Mouse (Mus musculus): ENCODE data around the gene Faf2. TPM values are rescaled to one million over a fixed set of nuclear protein-coding genes. Genes with fewer than 3 reads are reported as not detected.

The Faf2 gene
- polyA plus RNA-seq, 1 experiment from 2014 or later: 86.6 TPM

DNA sequence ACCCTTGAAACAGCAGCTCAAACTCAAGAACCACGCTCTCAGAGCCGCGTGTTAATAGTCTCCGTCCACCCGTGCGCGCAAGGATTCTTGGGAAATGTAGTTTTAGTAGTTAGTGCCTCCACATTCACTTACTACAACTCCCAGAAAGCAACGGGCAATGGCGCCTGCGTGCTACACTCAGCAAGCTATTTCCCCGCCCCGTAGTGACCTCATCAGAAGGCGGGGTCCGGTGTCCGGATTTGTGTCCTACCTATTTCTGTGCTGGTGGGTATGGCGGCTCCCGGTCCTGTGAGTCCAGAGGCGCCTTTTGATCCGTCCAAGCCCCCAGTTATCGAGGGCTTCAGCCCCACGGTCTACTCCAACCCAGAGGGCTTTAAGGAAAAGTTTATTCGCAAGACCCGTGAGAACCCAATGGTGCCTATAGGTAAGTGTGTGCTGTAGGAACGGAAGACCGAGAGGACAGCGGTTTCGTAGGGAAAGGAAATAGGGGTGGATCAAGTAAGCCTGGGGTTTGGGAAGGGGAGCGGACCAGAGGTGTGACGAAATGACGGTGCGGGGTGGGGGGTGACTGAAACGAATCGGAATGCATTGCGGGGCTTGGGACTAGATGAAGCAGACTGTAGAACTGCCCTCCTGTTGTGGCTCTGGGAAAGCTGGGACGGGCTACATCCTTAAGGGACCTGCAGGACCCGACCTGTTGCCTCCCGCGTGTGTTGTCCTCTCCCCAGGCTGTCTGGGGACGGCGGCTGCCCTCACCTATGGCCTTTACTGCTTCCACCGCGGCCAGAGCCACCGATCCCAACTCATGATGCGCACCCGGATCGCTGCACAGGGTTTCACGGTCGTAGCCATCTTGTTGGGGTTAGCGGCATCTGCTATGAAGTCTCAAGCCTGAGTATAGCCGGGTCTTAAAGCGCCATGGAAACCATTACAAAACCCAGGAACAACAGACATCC, 31.3 kb upstream of the Faf2 start, which contains the start of the genes Nop16 and Higd2a:
Nop16 (minus strand) TSS at position 95 of the 956 bp plus-strand sequence.
Higd2a (plus strand) TSS at position 212 of the 956 bp plus-strand sequence.
- H3K4me3 ChIP-seq: peak within 1 kb of the TSS; percentile 78
- ATAC-seq (ENCODE audit: insufficient number of reproducible peaks, insufficient read depth, low FRiP score, low TSS enrichment): peak; percentile 95
- H3K9me3 ChIP-seq: no peaks in the 10 kb centered on the region
- H3K9ac ChIP-seq: peak within 1 kb of the TSS; percentile 80
- H3K4me1 ChIP-seq: peaks cover 10% of the 10 kb centered on the region
- H3K4me2 ChIP-seq (replicated peaks): peak within 1 kb of the TSS; percentile 68
- H3K27me3 ChIP-seq: no peaks in the 10 kb centered on the region
- under 1% methylated on average over 51 of the region's 51 CpGs for WGBS
- H3K27ac ChIP-seq: peak within 1 kb of the TSS; percentile 82
- H3K36me3 ChIP-seq: peaks cover 17% of the 10 kb centered on the region

DNA sequence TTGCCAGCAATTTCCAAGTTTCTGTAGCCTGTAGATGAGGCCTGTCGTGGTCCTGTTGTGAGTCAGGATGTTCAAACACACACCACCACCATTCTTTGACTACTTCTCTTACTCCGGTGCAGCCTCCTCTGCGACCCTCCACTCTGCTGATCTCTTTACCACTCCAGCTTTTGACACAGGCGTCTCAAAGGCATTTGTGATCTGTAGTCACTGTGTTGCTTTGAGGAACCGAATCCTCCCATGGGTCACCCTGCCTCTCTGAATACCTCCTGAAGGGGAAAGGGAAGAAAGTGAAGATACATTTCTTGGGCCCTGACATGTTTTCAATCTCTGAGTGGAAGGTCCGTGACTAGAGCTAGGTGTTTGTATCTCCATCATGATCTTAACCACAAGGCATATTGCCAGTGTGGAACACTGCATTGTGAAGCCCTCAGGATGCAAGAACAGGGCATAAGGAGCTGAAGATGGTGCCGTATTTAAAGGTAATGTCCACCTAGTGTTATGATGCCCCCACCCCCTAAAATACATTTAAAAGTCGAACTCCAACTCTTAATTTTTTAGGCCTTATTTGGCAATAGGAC, 29.7 kb upstream of the Faf2 start:
- Histone ChIP-seq H3K4me2 (replicated peaks) (peak overlapping the region; percentile 68), H3K4me1 (peaks cover 10% of the 10 kb centered on the region), H3K36me3 (peaks cover 7% of the 10 kb centered on the region), H3K27ac (no peak overlapping the region), H3K9me3 (no peaks in the 10 kb centered on the region), H3K4me3 (no peak overlapping the region), H3K9ac (no peak overlapping the region), H3K27me3 (no peaks in the 10 kb centered on the region)
- no peak for ATAC-seq (ENCODE audit: insufficient number of reproducible peaks, insufficient read depth, low FRiP score, low TSS enrichment)
- WGBS: 91% methylated on average over 8 of the region's 8 CpGs

DNA sequence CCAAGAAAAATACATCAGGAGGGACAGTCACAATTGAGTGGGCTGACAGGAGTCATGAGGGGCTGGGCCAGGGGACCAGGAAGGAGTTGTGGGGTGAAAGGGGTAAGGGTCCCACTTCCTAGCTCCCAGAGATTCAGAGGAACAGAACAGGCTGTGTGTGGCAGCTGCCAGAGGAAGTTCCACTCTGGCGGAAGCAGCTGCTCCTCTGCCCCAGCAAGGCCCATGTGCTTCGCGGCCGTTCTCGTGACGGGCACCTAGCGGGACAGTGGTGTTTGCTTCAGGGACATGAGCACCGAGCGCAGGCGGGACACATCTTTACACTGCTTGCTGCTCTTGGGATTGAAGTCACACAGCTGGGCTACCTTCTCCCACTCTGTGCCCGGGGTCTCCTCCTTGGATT, 28.0 kb upstream of the Faf2 start:
- WGBS: 91% methylated on average over 11 of the region's 11 CpGs
- ATAC-seq (ENCODE audit: insufficient number of reproducible peaks, insufficient read depth, low FRiP score, low TSS enrichment): no peak
- Histone ChIP-seq H3K27me3 (no peaks in the 10 kb centered on the region), H3K4me3 (no peak overlapping the region), H3K27ac (no peak overlapping the region), H3K4me2 (replicated peaks) (no peak overlapping the region), H3K36me3 (0 out of 2 replicates have a peak, but pooled peaks cover 5% of the 10 kb centered on the region), H3K4me1 (peaks cover 10% of the 10 kb centered on the region), H3K9me3 (no peaks in the 10 kb centered on the region), H3K9ac (no peak overlapping the region)

DNA sequence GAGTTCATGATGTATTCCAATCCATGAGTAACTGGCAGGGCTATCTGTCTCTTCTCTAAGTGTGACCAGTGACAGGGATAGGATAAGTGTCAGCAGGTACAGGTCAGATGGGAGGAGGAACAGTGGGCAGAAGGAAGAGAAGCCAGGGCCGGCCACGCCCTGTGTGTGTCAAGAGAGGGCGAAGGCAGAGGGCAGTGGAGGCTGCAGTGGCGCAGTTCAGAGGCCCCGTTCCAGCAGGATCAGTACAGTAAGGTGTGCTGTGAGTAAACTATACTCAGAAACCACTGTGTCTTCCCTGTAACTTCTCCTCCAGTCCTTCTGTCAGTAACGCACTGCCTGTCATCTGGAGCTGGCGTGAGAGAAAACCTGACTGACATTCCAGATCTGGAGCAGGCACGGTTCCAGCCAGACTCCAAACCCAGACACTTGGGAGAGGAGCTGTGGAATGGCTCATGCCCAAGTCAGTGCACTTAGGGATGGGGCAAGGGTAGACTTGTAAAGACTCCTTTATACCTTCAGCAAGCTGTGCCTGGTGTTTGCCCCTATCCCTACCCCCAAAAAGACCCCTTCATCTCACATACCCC, 25.4 kb upstream of the Faf2 start:
- no peak for ATAC-seq (ENCODE audit: insufficient number of reproducible peaks, insufficient read depth, low FRiP score, low TSS enrichment)
- H3K4me3 ChIP-seq: no peak overlapping the region
- no peaks in the 10 kb centered on the region for H3K9me3 ChIP-seq
- 80% methylated on average over 8 of the region's 8 CpGs for WGBS
- H3K9ac ChIP-seq: 0 out of 2 replicates have a peak overlapping the region, but pooled peaks have one; percentile 27
- no peaks in the 10 kb centered on the region for H3K27me3 ChIP-seq
- no peak overlapping the region for H3K27ac ChIP-seq
- H3K4me2 ChIP-seq (replicated peaks): no peak overlapping the region
- H3K4me1 ChIP-seq: peaks cover 6% of the 10 kb centered on the region
- H3K36me3 ChIP-seq: 0 out of 2 replicates have a peak, but pooled peaks cover 5% of the 10 kb centered on the region

DNA sequence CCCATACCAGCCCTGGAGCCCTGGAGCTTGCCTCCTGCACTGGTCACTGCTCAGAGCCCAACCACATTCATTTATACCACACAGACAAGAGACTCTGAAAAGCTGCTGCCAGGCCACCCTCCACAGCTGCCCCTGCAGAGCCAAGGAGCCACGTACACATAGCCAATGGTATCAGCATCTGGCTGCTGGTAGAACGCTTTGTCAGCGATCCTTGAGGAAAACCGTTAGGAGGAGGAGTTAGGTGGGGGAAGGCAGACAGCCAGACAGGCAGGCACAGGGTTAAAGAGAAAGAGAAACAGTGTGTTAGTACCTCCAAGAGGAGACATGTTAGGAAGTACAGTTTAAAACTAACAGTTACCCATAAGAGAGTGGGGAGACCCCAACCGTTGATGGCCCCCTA, 24.7 kb upstream of the Faf2 start:
- no peak overlapping the region for H3K4me2 ChIP-seq (replicated peaks)
- H3K9ac ChIP-seq: no peak overlapping the region

DNA sequence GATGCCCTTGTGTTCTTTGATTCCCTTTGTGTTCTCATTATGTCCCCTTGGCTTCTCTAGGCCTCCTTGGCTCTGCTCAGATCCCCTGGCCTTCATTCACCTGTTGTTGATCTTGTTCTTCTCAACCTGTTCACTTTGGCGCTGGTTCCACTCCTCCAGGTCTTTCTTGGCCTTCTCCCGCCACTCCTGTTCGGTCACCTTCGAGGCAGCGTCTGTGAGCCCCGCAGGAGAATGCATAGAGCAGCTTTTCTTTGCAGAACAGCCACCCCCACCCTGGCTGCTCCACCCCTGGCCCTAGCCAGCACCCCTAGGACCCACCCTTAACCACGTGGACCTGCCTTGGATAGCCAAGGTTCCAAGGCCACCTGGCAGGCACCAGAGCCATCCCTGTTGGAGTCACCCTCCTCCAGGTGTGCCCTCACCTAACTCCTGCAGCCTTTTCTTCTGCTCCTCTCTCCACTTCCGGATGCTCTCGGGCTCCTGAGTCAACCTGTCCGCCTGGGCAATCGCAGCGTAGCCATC, 22.9 kb upstream of the Faf2 start:
- 88% methylated on average over 12 of the region's 12 CpGs for WGBS
- H3K27me3 ChIP-seq: no peaks in the 10 kb centered on the region
- no peak for ATAC-seq (ENCODE audit: insufficient number of reproducible peaks, insufficient read depth, low FRiP score, low TSS enrichment)

More for the DNA sequence above, 24.7 kb upstream of the Faf2 start:
- no peak for ATAC-seq (ENCODE audit: insufficient number of reproducible peaks, insufficient read depth, low FRiP score, low TSS enrichment)
- Histone ChIP-seq H3K4me1 (no peaks in the 10 kb centered on the region), H3K36me3 (0 out of 2 replicates have a peak, but pooled peaks cover 5% of the 10 kb centered on the region), H3K27ac (no peak overlapping the region), H3K9me3 (no peaks in the 10 kb centered on the region), H3K4me3 (no peak overlapping the region), H3K27me3 (no peaks in the 10 kb centered on the region)
- WGBS: 71% methylated on average over 5 of the region's 5 CpGs

DNA sequence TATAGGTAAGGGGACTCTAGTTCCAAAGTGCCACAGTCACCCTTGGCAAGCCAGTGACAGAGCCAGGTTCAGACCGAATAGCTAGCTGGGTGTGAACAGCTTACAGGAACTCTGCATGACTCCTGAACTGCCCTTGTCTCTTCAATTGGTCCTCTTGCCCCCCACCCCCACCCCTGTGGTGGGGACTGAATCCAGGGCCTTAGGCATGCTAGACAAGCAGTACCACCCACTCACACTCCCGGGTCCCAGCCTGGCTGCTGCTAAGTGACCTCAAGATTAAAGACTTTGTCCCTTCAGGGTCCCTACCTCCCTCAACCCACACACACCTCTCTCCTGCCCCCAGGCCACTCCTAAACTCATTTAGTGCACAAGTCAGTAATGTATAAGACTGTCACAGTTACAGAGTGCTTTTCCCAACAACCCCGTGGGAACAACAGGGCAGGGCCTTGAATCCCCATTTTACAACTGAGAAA, 18.9 kb upstream of the Faf2 start:
- H3K4me1 ChIP-seq: no peaks in the 10 kb centered on the region
- ATAC-seq (ENCODE audit: insufficient number of reproducible peaks, insufficient read depth, low FRiP score, low TSS enrichment): no peak
- H3K27ac ChIP-seq: no peak overlapping the region
- 53% methylated on average over 3 of the region's 3 CpGs for WGBS
- no peak overlapping the region for H3K4me2 ChIP-seq (replicated peaks)
- H3K9me3 ChIP-seq: no peaks in the 10 kb centered on the region
- 0 out of 2 replicates have a peak, but pooled peaks cover 5% of the 10 kb centered on the region for H3K36me3 ChIP-seq
- H3K4me3 ChIP-seq: no peak overlapping the region
- no peak overlapping the region for H3K9ac ChIP-seq
- no peaks in the 10 kb centered on the region for H3K27me3 ChIP-seq

More for the DNA sequence above, 22.9 kb upstream of the Faf2 start:
- no peak overlapping the region for H3K27ac ChIP-seq
- 0 out of 2 replicates have a peak, but pooled peaks cover 5% of the 10 kb centered on the region for H3K36me3 ChIP-seq
- no peaks in the 10 kb centered on the region for H3K9me3 ChIP-seq
- H3K9ac ChIP-seq: no peak overlapping the region
- no peaks in the 10 kb centered on the region for H3K4me1 ChIP-seq
- H3K4me3 ChIP-seq: no peak overlapping the region
- H3K4me2 ChIP-seq (replicated peaks): no peak overlapping the region

DNA sequence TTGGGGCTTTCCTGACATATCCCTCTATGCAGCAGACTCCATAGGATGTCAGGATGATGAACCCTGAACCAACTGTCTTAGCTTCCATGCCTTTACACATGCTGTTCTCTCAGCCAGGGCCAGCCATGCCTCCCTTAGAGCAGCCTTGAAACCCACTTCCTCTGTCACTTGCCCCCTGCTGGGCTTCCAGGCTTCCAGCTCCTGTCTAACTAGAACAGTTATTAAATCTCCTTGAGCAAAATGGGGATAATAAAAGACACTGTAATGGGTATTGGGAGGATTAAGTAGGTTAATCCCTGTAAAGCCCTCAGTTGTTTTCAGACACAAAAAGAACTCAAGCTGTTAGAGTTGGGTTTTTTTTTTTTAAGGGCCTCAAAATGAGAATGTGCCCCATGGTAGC, 18.1 kb upstream of the Faf2 start:
- H3K27ac ChIP-seq: no peak overlapping the region

DNA sequence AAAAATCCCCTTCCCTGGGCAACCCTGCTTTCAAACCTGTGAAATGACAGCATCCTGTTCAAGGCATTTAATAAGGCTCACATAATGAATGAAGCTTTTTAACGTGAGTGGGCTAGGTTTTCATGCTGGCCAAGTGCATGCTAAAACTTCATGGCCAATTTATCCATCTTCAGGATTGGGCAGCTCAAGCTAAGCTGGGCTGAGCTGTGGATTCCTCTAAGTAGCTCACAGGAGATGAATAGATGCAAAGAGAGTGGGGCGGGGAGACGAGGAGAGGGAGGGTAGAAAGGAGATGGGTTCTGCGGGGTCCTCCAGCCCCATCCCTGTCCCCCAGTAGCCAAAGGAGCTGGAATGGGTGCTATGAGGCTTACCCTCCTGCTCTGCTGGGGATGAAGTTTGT, 17.4 kb upstream of the Faf2 start:
- Histone ChIP-seq H3K36me3 (no peaks in the 10 kb centered on the region), H3K4me1 (0 out of 2 replicates have a peak, but pooled peaks cover 4% of the 10 kb centered on the region), H3K4me3 (no peak overlapping the region), H3K9me3 (no peaks in the 10 kb centered on the region), H3K4me2 (replicated peaks) (no peak overlapping the region), H3K27me3 (0 out of 2 replicates have a peak, but pooled peaks cover 6% of the 10 kb centered on the region), H3K9ac (no peak overlapping the region), H3K27ac (no peak overlapping the region)
- no peak for ATAC-seq (ENCODE audit: insufficient number of reproducible peaks, insufficient read depth, low FRiP score, low TSS enrichment)
- WGBS: 58% methylated on average over 4 of the region's 4 CpGs

More for the DNA sequence above, 18.1 kb upstream of the Faf2 start:
- Histone ChIP-seq H3K27me3 (no peaks in the 10 kb centered on the region), H3K9me3 (no peaks in the 10 kb centered on the region), H3K4me3 (no peak overlapping the region), H3K9ac (no peak overlapping the region), H3K4me2 (replicated peaks) (no peak overlapping the region), H3K4me1 (no peaks in the 10 kb centered on the region), H3K36me3 (no peaks in the 10 kb centered on the region)
- no peak for ATAC-seq (ENCODE audit: insufficient number of reproducible peaks, insufficient read depth, low FRiP score, low TSS enrichment)

DNA sequence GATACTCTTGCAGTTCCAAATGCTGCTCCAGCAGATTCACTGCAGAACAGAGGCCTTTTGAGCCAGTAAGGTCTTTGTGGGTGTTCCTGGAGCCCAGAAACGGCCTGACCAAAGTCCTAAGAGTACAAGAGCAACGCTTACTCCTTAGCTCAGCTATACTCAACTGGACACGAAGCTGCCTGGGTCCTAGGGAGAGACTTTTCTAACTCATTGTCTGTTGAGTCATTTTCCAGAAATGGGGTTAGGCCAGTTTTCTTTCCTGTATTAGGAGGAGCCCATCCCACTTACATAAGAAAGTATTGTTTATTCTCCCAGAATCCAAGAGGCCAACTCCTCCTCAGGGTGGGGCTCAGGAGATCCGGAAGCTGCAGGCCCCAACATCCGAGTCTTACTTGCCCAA, 16.2 kb upstream of the Faf2 start:
- WGBS: 82% methylated on average over 5 of the region's 5 CpGs
- Histone ChIP-seq H3K4me2 (replicated peaks) (no peak overlapping the region), H3K36me3 (no peaks in the 10 kb centered on the region), H3K9me3 (no peaks in the 10 kb centered on the region), H3K27ac (no peak overlapping the region), H3K4me1 (0 out of 2 replicates have a peak, but pooled peaks cover 7% of the 10 kb centered on the region), H3K9ac (no peak overlapping the region), H3K27me3 (peaks cover 10% of the 10 kb centered on the region; the same call in 1 of the 2 replicates), H3K4me3 (no peak overlapping the region)
- ATAC-seq (ENCODE audit: insufficient number of reproducible peaks, insufficient read depth, low FRiP score, low TSS enrichment): no peak

DNA sequence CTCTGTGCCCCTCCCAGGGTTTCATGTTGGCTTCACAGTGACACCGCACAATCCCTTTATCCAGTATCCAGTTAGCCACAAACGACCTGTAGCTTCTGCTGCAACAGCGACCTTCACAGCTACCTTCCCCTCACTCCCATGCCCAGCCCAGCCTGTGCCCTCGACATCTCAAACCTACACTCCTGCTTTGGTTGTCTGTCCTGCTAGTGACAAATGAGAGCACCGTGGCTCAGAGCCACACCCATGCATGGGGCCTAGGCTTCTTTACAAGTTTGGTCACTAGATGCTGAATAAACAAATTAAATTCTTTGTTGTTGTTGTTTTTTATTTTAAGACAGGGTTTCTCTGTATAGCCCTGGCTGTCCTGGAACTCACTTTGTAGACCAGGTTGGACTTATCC, 14.4 kb upstream of the Faf2 start:
- ATAC-seq (ENCODE audit: insufficient number of reproducible peaks, insufficient read depth, low FRiP score, low TSS enrichment): no peak
- Histone ChIP-seq H3K4me2 (replicated peaks) (no peak overlapping the region), H3K36me3 (no peaks in the 10 kb centered on the region), H3K27ac (no peak overlapping the region), H3K9me3 (no peaks in the 10 kb centered on the region), H3K9ac (no peak overlapping the region), H3K4me3 (no peak overlapping the region), H3K4me1 (0 out of 2 replicates have a peak, but pooled peaks cover 12% of the 10 kb centered on the region), H3K27me3 (peaks cover 15% of the 10 kb centered on the region; the same call in 1 of the 2 replicates)
- 65% methylated on average over 5 of the region's 5 CpGs for WGBS
